Mouse (Mus musculus): Measurements from ENCODE around the gene Cped1.

- TF ChIP-seq CTCF (IDR thresholded peaks at IDR 0.05; ENCODE audit: low read depth) (no peak), EP300 (IDR thresholded peaks at IDR 0.05; ENCODE audit: low read depth) (no peak)
These were observed 50.2 kb downstream of the Cped1 start for GRCm38 (mm10) chr6:22035895-22036294.
